Mouse (Mus musculus) testis, adult 2 months (tissue): ENCODE results near the gene Gm20388. TPM values are rescaled to one million over a fixed set of nuclear protein-coding genes. Genes with fewer than 3 reads are reported as not detected.

Experiments
- H3K27ac ChIP-seq: fragments of 200-500 bp; 2 replicates; pipeline ENCODE4 v1.5.1; 2012; ENCODE audit warnings: low read depth, low read length; ENCODE audit not compliant: control insufficient read depth, insufficient read depth
- H3K27me3 ChIP-seq: fragments of 200-500 bp; 2 replicates; pipeline ENCODE4 v1.6.1; 2012; ENCODE audit warnings: mild to moderate bottlenecking, low read length, moderate library complexity; ENCODE audit not compliant: control insufficient read depth, insufficient read depth
- H3K36me3 ChIP-seq: fragments of 200-500 bp; 2 replicates; pipeline ENCODE4 v1.6.1; 2012; ENCODE audit warnings: mild to moderate bottlenecking, low read length; ENCODE audit not compliant: control insufficient read depth, insufficient read depth
- H3K4me1 ChIP-seq: fragments of 200-500 bp; 2 replicates; pipeline ENCODE4 v1.6.1; 2012; ENCODE audit warnings: low read length; ENCODE audit not compliant: control insufficient read depth, insufficient read depth
- H3K4me3 ChIP-seq: fragments of 200-500 bp; 2 replicates; pipeline ENCODE4 v1.5.1; 2012; ENCODE audit warnings: low read depth, mild to moderate bottlenecking, low read length, moderate library complexity, mixed read lengths; ENCODE audit not compliant: control insufficient read depth
- CTCF ChIP-seq: fragments of 200-500 bp; IDR thresholded peaks from 2 replicates; pipeline ENCODE4 v1.5.1; 2012; ENCODE audit warnings: low read depth, mild to moderate bottlenecking, inconsistent platforms, low read length, moderate library complexity; ENCODE audit not compliant: control insufficient read depth, insufficient read depth, insufficient replicate concordance
- POLR2A ChIP-seq: fragments of 200-500 bp; IDR thresholded peaks from 2 replicates; pipeline ENCODE4 v1.6.1; 2012; ENCODE audit warnings: low read depth, mild to moderate bottlenecking, inconsistent platforms, low read length, moderate library complexity; ENCODE audit not compliant: control insufficient read depth
- polyA plus RNA-seq: library from polyadenylated mRNA; depleted of rRNA; stranded (reverse); fragments of >200 nt; gene quantifications from 2 replicates; pipeline ENCODE4 v1.2.3, GENCODE M21; 2012

Gene Gm20388
- polyA plus RNA-seq, 1 experiment: 5.6 TPM

DNA sequence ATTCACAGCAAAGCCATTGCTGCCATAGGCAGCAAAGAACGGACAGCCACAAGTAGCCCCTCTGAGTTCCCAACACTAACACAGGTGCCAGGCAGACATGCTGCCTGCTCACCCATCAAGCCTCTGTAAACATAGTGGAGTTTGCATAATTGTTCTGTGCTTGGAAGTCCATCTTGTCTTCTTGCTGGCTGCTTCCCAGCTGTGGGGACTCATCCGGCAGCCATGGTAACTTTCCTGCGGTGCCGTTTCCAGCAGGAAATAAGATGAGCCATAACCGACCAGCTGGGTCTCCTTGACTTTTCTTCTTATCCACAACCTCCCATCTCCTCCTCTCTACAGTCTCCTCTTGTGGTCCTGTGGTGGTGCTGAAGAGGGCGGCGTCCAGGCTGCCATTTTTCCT lies 787.8 kb downstream of the Gm20388 start:
- TF ChIP-seq POLR2A (no peak), CTCF (no peak)
- Histone ChIP-seq H3K4me1 (peaks cover 5% of the 10 kb centered on the region), H3K4me3 (no peak overlapping the region), H3K36me3 (no peaks in the 10 kb centered on the region), H3K27ac (no peak overlapping the region), H3K27me3 (no peaks in the 10 kb centered on the region)

- H3K4me1 ChIP-seq: peaks cover under 1% of the 10 kb centered on the region
- H3K27ac ChIP-seq: no peak overlapping the region
- H3K36me3 ChIP-seq: no peaks in the 10 kb centered on the region
- H3K4me3 ChIP-seq: no peak overlapping the region
- TF ChIP-seq POLR2A (no peak), CTCF (no peak)
- H3K27me3 ChIP-seq: no peaks in the 10 kb centered on the region
These were observed 788.4 kb downstream of the Gm20388 start for GRCm38 (mm10) chr8:120699079-120699478.

GRCm38 (mm10) chr8:120699565-120699964 lies 788.9 kb downstream of the Gm20388 start:
- Histone ChIP-seq H3K4me3 (no peak overlapping the region), H3K4me1 (no peaks in the 10 kb centered on the region; the same call in 1 of the 2 replicates), H3K36me3 (no peaks in the 10 kb centered on the region), H3K27me3 (no peaks in the 10 kb centered on the region), H3K27ac (no peak overlapping the region)
- TF ChIP-seq CTCF (no peak), POLR2A (no peak)

DNA sequence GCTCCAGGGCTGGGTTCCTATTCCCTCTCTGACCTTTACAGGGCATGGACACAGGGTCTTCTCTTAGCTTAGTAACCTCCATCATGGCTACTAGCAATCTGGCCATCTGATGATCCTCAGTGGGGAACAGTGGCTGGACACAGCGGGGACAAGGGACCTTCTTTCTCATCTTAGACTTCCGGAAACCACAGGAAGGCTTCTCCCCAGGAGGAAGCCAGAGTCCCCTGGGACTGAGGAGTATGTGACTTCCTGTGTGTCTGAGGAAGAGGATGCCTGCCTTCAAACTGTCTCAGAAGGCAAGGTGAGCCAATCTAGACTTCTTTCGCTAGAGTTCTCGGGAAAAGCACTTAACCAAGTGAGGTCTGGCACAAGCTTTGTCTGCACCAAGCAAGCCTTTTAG lies 789.4 kb downstream of the Gm20388 start:
- Histone ChIP-seq H3K4me3 (no peak overlapping the region), H3K27ac (no peak overlapping the region), H3K27me3 (no peaks in the 10 kb centered on the region), H3K36me3 (no peaks in the 10 kb centered on the region), H3K4me1 (peaks cover under 1% of the 10 kb centered on the region; the same call in 1 of the 2 replicates)
- no peak for TF ChIP-seq CTCF
- TF ChIP-seq POLR2A: no peak

- Histone ChIP-seq H3K36me3 (no peaks in the 10 kb centered on the region), H3K4me3 (peak overlapping the region; percentile 0; the same call in 1 of the 2 replicates), H3K4me1 (peaks cover 3% of the 10 kb centered on the region; the same call in 1 of the 2 replicates), H3K27ac (no peak overlapping the region), H3K27me3 (no peaks in the 10 kb centered on the region)
- TF ChIP-seq CTCF: no peak
- TF ChIP-seq POLR2A: no peak
These were observed 791.3 kb downstream of the Gm20388 start for GRCm38 (mm10) chr8:120701758-120702465.

DNA sequence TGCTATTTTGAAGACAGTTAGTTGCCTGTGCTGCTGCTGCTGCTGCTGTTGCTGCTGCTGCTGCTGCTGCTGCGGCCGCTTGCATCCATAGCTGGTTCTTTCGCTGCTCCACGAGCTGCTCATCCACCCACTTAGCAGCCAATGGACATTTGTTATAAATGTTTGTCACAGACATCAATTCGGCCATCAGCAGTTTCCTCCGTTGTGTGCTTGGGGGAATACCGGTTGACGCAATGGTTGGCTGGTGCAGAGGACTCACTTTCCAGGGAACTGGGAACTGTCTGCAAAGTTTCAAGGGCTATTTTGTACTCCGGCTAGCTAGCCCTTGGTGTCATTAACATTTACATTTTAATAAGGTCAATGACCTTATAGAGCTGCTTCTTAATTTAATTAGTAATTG lies 793.6 kb downstream of the Gm20388 start:
- H3K27ac ChIP-seq: no peak overlapping the region
- no peak for TF ChIP-seq CTCF
- peaks cover 3% of the 10 kb centered on the region; the same call in 1 of the 2 replicates for H3K4me1 ChIP-seq
- H3K36me3 ChIP-seq: no peaks in the 10 kb centered on the region
- H3K4me3 ChIP-seq: no peak overlapping the region
- H3K27me3 ChIP-seq: no peaks in the 10 kb centered on the region

DNA sequence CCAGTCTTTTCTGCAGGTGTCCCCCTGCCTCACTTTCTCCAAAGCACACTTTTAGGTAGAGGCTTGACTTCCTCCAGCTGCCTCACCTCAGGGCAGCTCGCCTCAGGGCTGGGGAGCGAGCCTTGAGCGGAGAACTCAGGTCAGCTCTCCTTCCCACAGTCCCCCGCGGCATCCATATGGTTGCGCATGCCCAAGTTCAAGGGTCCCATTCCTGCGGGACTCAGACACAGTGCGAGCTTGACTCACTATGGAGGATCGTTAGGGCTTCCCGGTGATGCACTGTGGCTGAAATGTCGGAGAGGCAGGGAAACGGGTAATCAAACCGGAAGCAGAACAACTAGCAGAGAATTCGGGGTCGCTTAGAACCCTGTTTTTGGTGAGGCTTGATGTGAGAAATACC lies 794.5 kb downstream of the Gm20388 start:
- Histone ChIP-seq H3K4me3 (peak overlapping the region; percentile 26; the same call in 1 of the 2 replicates), H3K27ac (no peak overlapping the region), H3K36me3 (no peaks in the 10 kb centered on the region), H3K4me1 (peaks cover 3% of the 10 kb centered on the region; the same call in 1 of the 2 replicates), H3K27me3 (no peaks in the 10 kb centered on the region)
- TF ChIP-seq CTCF (no peak), POLR2A (peak; percentile 63; the same call in 1 of the 2 replicates)
